18 mouse cellular contexts compared by ENCODE assay signal in the genomic region with DNA sequence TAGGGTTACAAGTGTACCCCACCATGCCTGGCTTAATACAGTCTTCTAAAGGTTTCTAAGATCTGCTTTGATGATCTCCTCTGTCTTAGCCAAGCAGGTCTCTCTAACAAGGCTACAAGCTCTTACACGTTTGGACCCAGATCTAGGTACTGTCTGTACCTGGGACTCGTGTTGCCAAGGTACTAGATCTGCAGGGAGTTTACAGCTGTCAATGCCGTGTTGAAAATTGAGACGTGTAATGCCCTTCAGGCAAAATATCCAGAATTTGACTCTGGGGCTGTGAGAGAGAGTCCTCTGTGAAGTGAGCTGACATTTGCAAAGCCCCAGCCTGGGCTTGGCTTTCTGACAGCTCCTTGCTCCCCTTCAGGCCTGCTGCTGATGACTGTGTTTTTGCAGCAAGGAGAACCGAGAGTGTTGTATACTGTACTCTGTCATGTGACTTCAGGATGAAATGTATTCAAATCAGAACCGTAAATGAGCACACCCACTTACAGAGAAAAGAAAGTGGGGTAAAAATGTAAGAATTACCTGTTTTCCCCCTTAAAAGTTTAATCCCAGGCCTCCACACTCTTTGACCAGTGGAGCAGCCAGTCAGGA. TPM values are rescaled to one million over a fixed set of nuclear protein-coding genes. Genes with fewer than 3 reads are reported as not detected.
DNase-seq lines count a peak whose midpoint lies in the region; ATAC-seq and TF ChIP-seq lines count a peak whose summit lies in the region.
"Had no signal": no experiment of that assay in that cellular context is flagged by ENCODE, and none has a peak within 500 bp of the region (broad histone marks: within the 10 kb centered on the region; RNA-seq: fewer than 3 reads in every experiment).

No protein-coding gene starts in this region.

- H3K9ac ChIP-seq in midbrain, embryonic 11.5 days (ENCODE audit: low read length) = no peak overlapping the region
- no peak overlapping the region for H3K9ac ChIP-seq in midbrain, postnatal 0 days (replicated peaks; ENCODE audit: low read length, poor library complexity, severe bottlenecking)
- no peak overlapping the region for H3K9ac ChIP-seq in liver, embryonic 15.5 days
- H3K9ac ChIP-seq in forebrain, postnatal 0 days = no peak overlapping the region
- H3K9ac ChIP-seq: forebrain, embryonic 15.5 days; liver, embryonic 14.5 days; midbrain, embryonic 15.5 days had no signal

- no peak for TF ChIP-seq CTCF in midbrain, postnatal 0 days (IDR thresholded peaks at IDR 0.05)
- no peak for TF ChIP-seq CTCF in forebrain, postnatal 0 days (IDR thresholded peaks at IDR 0.05; ENCODE audit: low read depth)

- no peaks in the 10 kb centered on the region for H3K4me1 ChIP-seq in midbrain, embryonic 11.5 days (ENCODE audit: control insufficient read depth, insufficient read depth, low read length)
- no peaks in the 10 kb centered on the region for H3K4me1 ChIP-seq in midbrain, postnatal 0 days (ENCODE audit: insufficient read depth, low read length)
- H3K4me1 ChIP-seq in embryonic facial prominence, embryonic 10.5 days = peaks cover 6% of the 10 kb centered on the region
- peaks cover 43% of the 10 kb centered on the region for H3K4me1 ChIP-seq in liver, embryonic 15.5 days (replicated peaks)
- H3K4me1 ChIP-seq in forebrain, postnatal 0 days (ENCODE audit: insufficient read depth) = no peaks in the 10 kb centered on the region
- H3K4me1 ChIP-seq: limb, embryonic 10.5 days had no signal

- H3K27me3 ChIP-seq in midbrain, embryonic 11.5 days (ENCODE audit: control insufficient read depth, insufficient read depth, low read length) = no peaks in the 10 kb centered on the region
- H3K27me3 ChIP-seq in midbrain, postnatal 0 days (ENCODE audit: insufficient read depth, low read length) = no peaks in the 10 kb centered on the region
- H3K27me3 ChIP-seq in embryonic facial prominence, embryonic 10.5 days (replicated peaks; ENCODE audit: low read depth, poor library complexity, severe bottlenecking) = no peaks in the 10 kb centered on the region
- H3K27me3 ChIP-seq in liver, embryonic 15.5 days = no peaks in the 10 kb centered on the region
- H3K27me3 ChIP-seq in splenic B cell, adult 2 months (ENCODE audit: control insufficient read depth, insufficient read depth, low read length, poor library complexity, severe bottlenecking) = no peaks in the 10 kb centered on the region
- H3K27me3 ChIP-seq in forebrain, postnatal 0 days (ENCODE audit: insufficient read depth, low read length) = no peaks in the 10 kb centered on the region
- H3K27me3 ChIP-seq: forebrain, embryonic 15.5 days; megakaryocyte, embryonic 14.5 days; midbrain, embryonic 15.5 days had no signal

- no peak overlapping the region for H3K4me3 ChIP-seq in midbrain, embryonic 11.5 days (ENCODE audit: low read depth, low read length)
- no peak overlapping the region for H3K4me3 ChIP-seq in midbrain, postnatal 0 days (ENCODE audit: low read depth, low read length)
- no peak overlapping the region for H3K4me3 ChIP-seq in embryonic facial prominence, embryonic 10.5 days
- H3K4me3 ChIP-seq in liver, embryonic 15.5 days (replicated peaks) = no peak overlapping the region
- no peak overlapping the region for H3K4me3 ChIP-seq in forebrain, postnatal 0 days (ENCODE audit: low read depth, low read length)
- H3K4me3 ChIP-seq: forebrain, embryonic 15.5 days; limb, embryonic 10.5 days; megakaryocyte, embryonic 14.5 days; midbrain, embryonic 15.5 days had no signal

- H3K36me3 ChIP-seq in midbrain, embryonic 11.5 days (ENCODE audit: control insufficient read depth, insufficient read depth, low read length) = no peaks in the 10 kb centered on the region
- H3K36me3 ChIP-seq in midbrain, postnatal 0 days (ENCODE audit: insufficient read depth, low read length) = no peaks in the 10 kb centered on the region
- H3K36me3 ChIP-seq in embryonic facial prominence, embryonic 10.5 days (replicated peaks) = no peaks in the 10 kb centered on the region
- H3K36me3 ChIP-seq in liver, embryonic 15.5 days (replicated peaks) = no peaks in the 10 kb centered on the region
- H3K36me3 ChIP-seq in splenic B cell, adult 2 months (ENCODE audit: control insufficient read depth, insufficient read depth, low read length, poor library complexity, severe bottlenecking) = no peaks in the 10 kb centered on the region
- H3K36me3 ChIP-seq in forebrain, postnatal 0 days (ENCODE audit: insufficient read depth) = no peaks in the 10 kb centered on the region
- H3K36me3 ChIP-seq: forebrain, embryonic 15.5 days; limb, embryonic 10.5 days; midbrain, embryonic 15.5 days had no signal

- H3K4me2 ChIP-seq in midbrain, embryonic 11.5 days = no peak overlapping the region
- no peak overlapping the region for H3K4me2 ChIP-seq in midbrain, postnatal 0 days (ENCODE audit: low read depth, low read length, poor library complexity, severe bottlenecking)
- no peak overlapping the region for H3K4me2 ChIP-seq in liver, embryonic 15.5 days
- no peak overlapping the region for H3K4me2 ChIP-seq in forebrain, postnatal 0 days (ENCODE audit: low read depth)
- H3K4me2 ChIP-seq: forebrain, embryonic 15.5 days; midbrain, embryonic 15.5 days had no signal

- peak; percentile 19 for DNase-seq in midbrain, embryonic 11.5 days (ENCODE audit: low spot score, missing footprints)
- DNase-seq in midbrain, postnatal 0 days (ENCODE audit: low spot score) = no peak
- DNase-seq in embryonic facial prominence, embryonic 10.5 days (ENCODE audit: low spot score) = no peak
- peak; percentile 85 for DNase-seq in splenic B cell, adult 2 months (ENCODE audit: low read depth, low spot score)
- no peak for DNase-seq in forebrain, postnatal 0 days
- DNase-seq: cerebellum, adult 18-20 months; cerebellum, postnatal 36 days; gastrocnemius, postnatal 25 days; lung, postnatal 10 days; thymus, postnatal 4 days had no signal

- H3K9me3 ChIP-seq in midbrain, embryonic 11.5 days (ENCODE audit: control insufficient read depth, low read length) = no peaks in the 10 kb centered on the region
- no peaks in the 10 kb centered on the region for H3K9me3 ChIP-seq in midbrain, postnatal 0 days (ENCODE audit: low read length)
- H3K9me3 ChIP-seq in embryonic facial prominence, embryonic 10.5 days = no peaks in the 10 kb centered on the region
- H3K9me3 ChIP-seq in liver, embryonic 15.5 days (replicated peaks) = no peaks in the 10 kb centered on the region
- no peaks in the 10 kb centered on the region for H3K9me3 ChIP-seq in forebrain, postnatal 0 days (ENCODE audit: low read length)
- H3K9me3 ChIP-seq: forebrain, embryonic 15.5 days; limb, embryonic 10.5 days; megakaryocyte, embryonic 14.5 days; midbrain, embryonic 15.5 days had no signal

- 81% methylated on average over 6 of the region's 6 CpGs for WGBS in midbrain, embryonic 11.5 days
- WGBS in midbrain, postnatal 0 days = 75% methylated on average over 6 of the region's 6 CpGs
- 68% methylated on average over 6 of the region's 6 CpGs for WGBS in embryonic facial prominence, embryonic 10.5 days
- 64% methylated on average over 6 of the region's 6 CpGs for WGBS in liver, embryonic 15.5 days (ENCODE audit: insufficient replicate concordance)
- 72% methylated on average over 6 of the region's 6 CpGs for WGBS in forebrain, postnatal 0 days

- no peak for ATAC-seq in midbrain, embryonic 11.5 days (ENCODE audit: low FRiP score)
- ATAC-seq in midbrain, postnatal 0 days (ENCODE audit: low FRiP score) = no peak
- no peak for ATAC-seq in liver, embryonic 15.5 days (ENCODE audit: insufficient read depth)
- ATAC-seq in megakaryocyte progenitor cell, adult 5-6 weeks (replicated peaks; ENCODE audit: poor library complexity) = no peak
- ATAC-seq in forebrain, postnatal 0 days = no peak
- no peak for ATAC-seq in erythroid progenitor cell, adult 5-6 weeks (replicated peaks; ENCODE audit: low FRiP score, poor library complexity, severe bottlenecking)
- ATAC-seq: forebrain, embryonic 15.5 days; midbrain, embryonic 15.5 days had no signal

- no peak overlapping the region for H3K27ac ChIP-seq in midbrain, embryonic 11.5 days (ENCODE audit: low read depth, low read length)
- H3K27ac ChIP-seq in midbrain, postnatal 0 days (ENCODE audit: low read depth, low read length) = no peak overlapping the region
- H3K27ac ChIP-seq in embryonic facial prominence, embryonic 10.5 days (replicated peaks) = 0 out of 2 replicates have a peak overlapping the region, but pooled peaks have one; percentile 35
- peak overlapping the region; percentile 51; the same call in 1 of the 2 replicates for H3K27ac ChIP-seq in liver, embryonic 15.5 days (replicated peaks)
- no peak overlapping the region for H3K27ac ChIP-seq in forebrain, postnatal 0 days (ENCODE audit: low read depth, low read length)
- H3K27ac ChIP-seq: forebrain, embryonic 15.5 days; limb, embryonic 10.5 days; liver, embryonic 14.5 days; midbrain, embryonic 15.5 days had no signal

RNA-seq across cellular contexts. Expression of a gene that starts 26.0 kb away (rescaled TPM):
- polyA plus RNA-seq in midbrain, embryonic 11.5 days (2014; fragmentation: Nextera tagmentation; extraction: Ambion mirVana) = 10.8 and 11.8 TPM in 2 replicates
- total RNA-seq in midbrain, postnatal 0 days (2014; rRNA removed) = 37.4 and 45.9 TPM in 2 replicates
- 10.7 and 13.8 TPM in 2 replicates for polyA plus RNA-seq in midbrain, postnatal 0 days (2015; fragmentation: Nextera tagmentation; extraction: Ambion mirVana)
- polyA plus RNA-seq in embryonic facial prominence, embryonic 10.5 days (2016; fragmentation: Nextera tagmentation; extraction: Ambion mirVana) = 17.1 and 20.0 TPM in 2 replicates
- polyA plus RNA-seq in liver, embryonic 15.5 days (2015; fragmentation: Nextera tagmentation; extraction: Ambion mirVana) = 2.7 TPM in 2 replicates
- total RNA-seq in megakaryocyte progenitor cell, adult 5-6 weeks (2015) = 14.1 and 19.0 TPM in 2 replicates
- 20.5 and 21.6 TPM in 2 replicates for total RNA-seq in megakaryocyte progenitor cell, adult 5-6 weeks (2017)
- total RNA-seq in forebrain, postnatal 0 days (2014; rRNA removed) = 35.0 and 38.0 TPM in 2 replicates
- polyA plus RNA-seq in forebrain, postnatal 0 days (2015; fragmentation: Nextera tagmentation; extraction: Ambion mirVana) = 7.9 and 10.4 TPM in 2 replicates
- 4.3 and 5.9 TPM in 2 replicates for total RNA-seq in erythroid progenitor cell, adult 5-6 weeks (2015; ENCODE audit: low replicate concordance)
- 1.9 and 2.3 TPM in 2 replicates for total RNA-seq in erythroid progenitor cell, adult 5-6 weeks (2017; ENCODE audit: low replicate concordance)

Comparison
In these comparisons a context has a peak if more than half of its experiments do, and no peak if none do; other contexts are left out.
1. DNase-seq: peak in midbrain, embryonic 11.5 days (single experiment) and splenic B cell, adult 2 months (single experiment); none in midbrain, postnatal 0 days (single experiment), embryonic facial prominence, embryonic 10.5 days (single experiment) and forebrain, postnatal 0 days (single experiment).
2. H3K27ac ChIP-seq: peak in embryonic facial prominence, embryonic 10.5 days (single experiment) and liver, embryonic 15.5 days (single experiment); none in midbrain, embryonic 11.5 days (single experiment), midbrain, postnatal 0 days (single experiment) and forebrain, postnatal 0 days (single experiment).